Comparison of ENCODE assay signal across 17 mouse cellular contexts in the genomic region with DNA sequence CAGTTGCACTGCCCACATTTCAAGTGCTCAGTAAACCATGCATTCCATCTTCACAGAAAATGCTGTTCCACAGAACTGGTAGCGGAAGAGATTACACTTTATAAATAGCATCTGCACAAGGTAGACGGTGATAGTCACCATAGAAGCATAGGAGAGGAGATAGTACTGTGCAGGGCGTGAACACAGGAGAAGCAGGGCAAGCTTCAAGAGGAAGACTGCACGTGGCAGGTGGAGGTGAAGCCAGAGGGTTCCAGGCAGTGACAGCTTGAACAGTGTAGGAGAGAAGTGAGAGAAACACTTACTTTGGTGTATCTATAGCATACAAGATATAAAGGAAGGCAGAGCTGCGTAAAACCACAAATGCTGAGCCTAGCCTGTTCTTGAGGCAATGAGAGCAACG. TPM values are rescaled to one million over a fixed set of nuclear protein-coding genes. Genes with fewer than 3 reads are reported as not detected.
A peak's percentile ranks its signal among the peaks of the same experiment; 100 is the strongest.
DNase-seq lines count a peak whose midpoint lies in the region; ATAC-seq and TF ChIP-seq lines count a peak whose summit lies in the region.
"Had no signal": no experiment of that assay in that cellular context is flagged by ENCODE, and none has a peak within 500 bp of the region (broad histone marks: within the 10 kb centered on the region; RNA-seq: fewer than 3 reads in every experiment).

No protein-coding gene starts in this region.

- H3K4me3 ChIP-seq in forebrain, postnatal 0 days (ENCODE audit: low read depth, low read length) = no peak overlapping the region
- no peak overlapping the region for H3K4me3 ChIP-seq in forebrain, embryonic 10.5 days
- H3K4me3 ChIP-seq: hindbrain, embryonic 15.5 days; stomach, embryonic 15.5 days had no signal

- H3K27ac ChIP-seq in forebrain, postnatal 0 days (ENCODE audit: low read depth, low read length) = no peak overlapping the region
- no peak overlapping the region for H3K27ac ChIP-seq in forebrain, embryonic 10.5 days
- H3K27ac ChIP-seq: hindbrain, embryonic 15.5 days; stomach, embryonic 15.5 days had no signal

- peaks cover 4% of the 10 kb centered on the region for H3K4me1 ChIP-seq in forebrain, postnatal 0 days (ENCODE audit: insufficient read depth)
- peaks cover 19% of the 10 kb centered on the region for H3K4me1 ChIP-seq in forebrain, embryonic 10.5 days

- no peaks in the 10 kb centered on the region for H3K36me3 ChIP-seq in forebrain, postnatal 0 days (ENCODE audit: insufficient read depth)
- no peaks in the 10 kb centered on the region for H3K36me3 ChIP-seq in forebrain, embryonic 10.5 days (replicated peaks)
- H3K36me3 ChIP-seq: hindbrain, embryonic 15.5 days; stomach, embryonic 15.5 days had no signal

- no peak for TF ChIP-seq CTCF in forebrain, postnatal 0 days (IDR thresholded peaks at IDR 0.05; ENCODE audit: low read depth)

- H3K9ac ChIP-seq in forebrain, postnatal 0 days = no peak overlapping the region
- H3K9ac ChIP-seq: hindbrain, embryonic 15.5 days; stomach, embryonic 15.5 days had no signal

- H3K4me2 ChIP-seq in forebrain, postnatal 0 days (ENCODE audit: low read depth) = no peak overlapping the region
- H3K4me2 ChIP-seq: hindbrain, embryonic 15.5 days; stomach, embryonic 15.5 days had no signal

- DNase-seq in forebrain, postnatal 0 days = peak; percentile 4
- DNase-seq in forebrain, embryonic 10.5 days (ENCODE audit: extremely low spot score, low spot score) = no peak
- peak; percentile 12 for DNase-seq in heart, postnatal 4 days
- no peak for DNase-seq in heart, adult 8-10 months (ENCODE audit: low spot score)
- peak; percentile 35 to 50 for DNase-seq in right cerebral cortex, adult 2 months (ENCODE audit: low spot score in 2 of 2)
- DNase-seq in right cerebral cortex, postnatal 4 days = no peak
- DNase-seq in right cerebral cortex, postnatal 36 days (ENCODE audit: low spot score in 2 of 2) = peak; percentile 36 to 45
- no peak for DNase-seq in layer of hippocampus, postnatal 14 days (ENCODE audit: low spot score in 2 of 2)
- DNase-seq: cerebellum, adult 9-10 months; embryo, embryonic 11 days; kidney, adult 18-20 months; kidney, postnatal 25 days; lung, adult 18-20 months had no signal

- no peaks in the 10 kb centered on the region for H3K9me3 ChIP-seq in forebrain, postnatal 0 days (ENCODE audit: low read length)
- no peaks in the 10 kb centered on the region for H3K9me3 ChIP-seq in forebrain, embryonic 10.5 days
- H3K9me3 ChIP-seq: hindbrain, embryonic 15.5 days; stomach, embryonic 15.5 days had no signal

- H3K27me3 ChIP-seq in forebrain, postnatal 0 days (ENCODE audit: insufficient read depth, low read length) = no peaks in the 10 kb centered on the region
- no peaks in the 10 kb centered on the region for H3K27me3 ChIP-seq in forebrain, embryonic 10.5 days (ENCODE audit: poor library complexity, severe bottlenecking)
- H3K27me3 ChIP-seq: hindbrain, embryonic 15.5 days; Patski; stomach, embryonic 15.5 days had no signal

- ATAC-seq in forebrain, postnatal 0 days = no peak
- ATAC-seq: forebrain, embryonic 16.5 days; Patski had no signal

- WGBS in forebrain, postnatal 0 days = 67% methylated on average over 6 of the region's 6 CpGs
- 86% methylated on average over 6 of the region's 6 CpGs for WGBS in forebrain, embryonic 10.5 days

RNA-seq across cellular contexts. Expression of a gene that starts 3.0 kb away (rescaled TPM):
- total RNA-seq in forebrain, postnatal 0 days (2014; rRNA removed) = 45.1 and 62.4 TPM in 2 replicates
- 6.3 and 9.8 TPM in 2 replicates for polyA plus RNA-seq in forebrain, postnatal 0 days (2015; fragmentation: Nextera tagmentation; extraction: Ambion mirVana)
- polyA plus RNA-seq in forebrain, embryonic 10.5 days (2016; fragmentation: Nextera tagmentation; extraction: Ambion mirVana) = 14.7 and 15.2 TPM in 2 replicates
- 10 to 100 TPM; 75.5 to 76.6 TPM for total RNA-seq in heart, postnatal 4 days (2021)
- 10 to 100 TPM; 48.7 to 54.6 (median 51.3) TPM for total RNA-seq in heart, adult 8-10 months (2022)
- total RNA-seq in layer of hippocampus, postnatal 14 days (2021) = 10 to 100 TPM; 62.7 to 66.0 TPM

Comparison
In these comparisons a context has a peak if more than half of its experiments do, and no peak if none do; other contexts are left out.
1. DNase-seq: peak in forebrain, postnatal 0 days (single experiment), heart, postnatal 4 days (single experiment), right cerebral cortex, adult 2 months (2 of 2) and right cerebral cortex, postnatal 36 days (2 of 2); none in forebrain, embryonic 10.5 days (single experiment), heart, adult 8-10 months (single experiment), right cerebral cortex, postnatal 4 days (single experiment) and layer of hippocampus, postnatal 14 days (0 of 2).